Mouse (Mus musculus) gastrocnemius, adult 18-20 months (tissue): ENCODE results near the gene Gpr82. TPM values are rescaled to one million over a fixed set of nuclear protein-coding genes. Genes with fewer than 3 reads are reported as not detected.
A peak's percentile ranks its signal among the peaks of the same experiment; 100 is the strongest.

Experiments used
- DNase-seq: peaks from one replicate; pipeline ENCODE4 v3.0.0; 2021; ENCODE audit warnings: low spot score
- microRNA-seq: library from miRNA; unstranded; fragments of <30 nt; microRNA quantifications from one replicate; pipeline ENCODE4 v1.2.0, GENCODE M21; 2021
- total RNA-seq, 2 experiments: library from RNA; stranded (reverse); gene quantifications; 2 replicates each; pipeline ENCODE4 v1.2.3; 2021

The Gpr82 gene
- total RNA-seq, 2 experiments from 2014 or later, result not detected

DNA sequence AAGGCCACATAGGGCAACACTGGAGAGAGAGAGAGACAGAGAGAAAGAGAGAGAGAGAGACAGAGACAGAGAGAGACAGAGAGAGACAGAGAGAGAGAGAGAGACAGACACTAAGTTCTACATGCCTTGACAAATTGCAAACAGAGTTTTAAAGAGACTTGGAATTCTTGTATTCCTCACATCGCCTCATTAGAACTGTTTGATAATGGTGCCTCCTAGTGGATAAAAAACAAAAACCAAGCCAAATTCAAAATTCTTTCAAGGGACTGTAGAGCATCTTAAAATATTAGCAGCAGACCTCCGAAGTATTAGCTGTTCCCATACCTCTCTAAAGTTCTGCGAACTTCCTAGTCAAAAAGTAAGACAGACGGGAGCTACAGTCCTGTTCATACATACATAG, 30.7 kb downstream of the Gpr82 start:
- no peak for DNase-seq

DNA sequence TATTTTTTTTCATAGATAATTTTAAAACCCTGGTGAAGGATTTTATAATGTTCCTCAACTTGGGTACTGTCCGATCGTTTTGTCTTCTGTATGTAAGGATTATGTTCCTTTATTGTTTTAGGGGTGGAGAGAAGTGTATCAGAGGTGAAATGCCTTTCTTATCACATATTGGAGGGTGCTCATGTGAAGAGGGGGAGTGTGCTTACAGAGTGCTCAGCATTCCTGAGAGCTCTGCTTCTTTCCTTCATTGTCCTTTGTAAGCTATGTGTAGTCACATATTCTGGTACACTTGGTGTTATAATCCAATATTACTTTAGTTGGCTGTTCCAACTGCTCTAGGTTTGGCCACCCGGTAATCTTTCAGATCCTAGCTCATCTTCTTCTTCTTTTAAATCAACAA, 39.5 kb downstream of the Gpr82 start:
- no peak for DNase-seq

DNA sequence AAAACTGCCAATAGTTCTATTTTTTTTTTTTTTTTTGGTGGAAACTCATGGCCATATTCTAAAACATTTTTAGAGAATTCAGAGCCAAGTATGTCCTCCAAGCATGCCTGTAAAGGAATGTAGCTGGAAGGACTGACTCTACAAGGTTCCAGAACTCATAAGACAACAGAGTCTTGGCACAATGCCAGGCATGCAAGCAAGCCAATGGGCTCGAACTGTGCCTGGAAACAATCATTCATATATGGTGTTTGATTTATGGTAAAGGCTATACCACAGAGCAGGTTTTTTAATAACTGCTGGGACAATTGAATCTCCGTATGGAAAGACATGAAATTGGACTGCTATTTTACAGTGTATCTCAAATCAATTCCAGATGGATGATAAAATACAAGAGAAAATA, 43.9 kb downstream of the Gpr82 start:
- peak; percentile 1 for DNase-seq

DNA sequence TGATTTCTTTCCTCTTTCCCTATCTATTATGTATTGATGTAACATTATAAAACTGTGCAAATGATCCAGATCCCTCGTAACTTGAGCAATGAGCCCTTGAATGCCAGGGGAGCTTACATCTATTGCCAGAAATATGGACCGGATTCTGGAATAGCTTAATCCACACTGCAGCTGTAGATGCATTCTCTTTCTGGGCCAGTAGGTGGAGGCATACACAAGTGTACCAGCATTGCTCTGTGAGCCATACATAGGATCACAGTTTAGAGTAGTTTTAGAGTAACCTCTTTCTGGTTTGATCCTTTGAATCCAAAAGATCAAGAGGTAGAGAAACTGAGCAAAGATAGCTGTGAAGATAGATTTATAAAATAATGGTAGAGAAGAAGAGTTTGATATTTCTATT, 49.0 kb downstream of the Gpr82 start:
- peak; percentile 49 for DNase-seq

Small RNAs within 50 kb of the gene (microRNA-seq; reads per million reads assigned to microRNA genes)
- not detected for gene Gm25246

Other genes starting within 250 kb of the Gpr82 start
- gene Nyx, start 195.3 kb upstream of the Gpr82 start, total RNA-seq, result under 1 TPM in 1 of 2 experiments, not detected in 1; 0.07 TPM
- gene Gpr34, start 29.3 kb upstream of the Gpr82 start, total RNA-seq, result under 1 TPM; 0.11 to 0.69 TPM
- gene Cask, start 190.0 kb downstream of the Gpr82 start, total RNA-seq, result 10 to 100 TPM in 1 of 2 experiments, 1 to 10 TPM in 1; 9.3 to 12.7 TPM